Mouse (Mus musculus) A20 (cell line): ENCODE results near the gene Ggn.
"Not testable (repeated sequence)": the region's sequence is repeated elsewhere in the genome, so short reads cannot be mapped to it uniquely, and the experiment has no call there.

Experiments
- DNase-seq: peaks from one replicate; pipeline ENCODE4 v3.0.0-alpha.2; 2011; ENCODE audit warnings: low read depth, low spot score

Gene Ggn

GRCm38 (mm10) chr7:29170066-29170754, at the start of gene Ggn, which contains the start of gene Spred3:
Ggn (plus strand) TSS chr7:29170210.
Spred3 (minus strand) TSS chr7:29170411.
- DNase-seq, result peak; percentile 66

GRCm38 (mm10) chr7:29122821-29123220, 47.2 kb upstream of the Ggn start:
- DNase-seq, result no peak

- no peak for DNase-seq
These were observed 46.3 kb upstream of the Ggn start for GRCm38 (mm10) chr7:29123531-29124358.

- DNase-seq, result peak; percentile 59
These were observed 45.0 kb upstream of the Ggn start, which contains the start of gene Ryr1 for GRCm38 (mm10) chr7:29124970-29125369. Ryr1 (minus strand) TSS chr7:29125179.

- DNase-seq, result peak; percentile 82
These were observed 43.7 kb upstream of the Ggn start for GRCm38 (mm10) chr7:29126173-29126915.

GRCm38 (mm10) chr7:29128725-29129124, 41.3 kb upstream of the Ggn start:
- DNase-seq, result peak; percentile 61

- no peak for DNase-seq
These were observed 35.8 kb upstream of the Ggn start for GRCm38 (mm10) chr7:29134230-29134629.

- DNase-seq, result peak; percentile 74
These were observed 35.2 kb upstream of the Ggn start, which contains the start of gene Rasgrp4 for GRCm38 (mm10) chr7:29134693-29135386. Rasgrp4 (plus strand) TSS chr7:29134851.

GRCm38 (mm10) chr7:29137429-29137828, 32.6 kb upstream of the Ggn start:
- no peak for DNase-seq

- not testable (repeated sequence) for DNase-seq
These were observed 30.8 kb upstream of the Ggn start for GRCm38 (mm10) chr7:29139237-29139636.

GRCm38 (mm10) chr7:29141416-29141815, 28.6 kb upstream of the Ggn start:
- peak; percentile 54 for DNase-seq

- DNase-seq, result no peak
These were observed 26.0 kb upstream of the Ggn start for GRCm38 (mm10) chr7:29144006-29144405.

- no peak for DNase-seq
These were observed 23.2 kb upstream of the Ggn start for GRCm38 (mm10) chr7:29146625-29147367.

GRCm38 (mm10) chr7:29148771-29149170, 21.2 kb upstream of the Ggn start:
- DNase-seq, result no peak

- no peak for DNase-seq
These were observed 18.5 kb upstream of the Ggn start for GRCm38 (mm10) chr7:29151486-29151885.

- DNase-seq, result no peak
These were observed 15.8 kb upstream of the Ggn start for GRCm38 (mm10) chr7:29154018-29154720.

GRCm38 (mm10) chr7:29155196-29155837, 14.7 kb upstream of the Ggn start:
- DNase-seq, result peak; percentile 93

GRCm38 (mm10) chr7:29155838-29156782, 13.9 kb upstream of the Ggn start, which contains the start of gene Fam98c:
Fam98c (minus strand) TSS chr7:29156234.
- DNase-seq, result peak; percentile 87
